Mouse (Mus musculus) heart, embryonic 11.5 days (tissue): ENCODE results near the gene Pde4c. TPM values are rescaled to one million over a fixed set of nuclear protein-coding genes. Genes with fewer than 3 reads are reported as not detected.

Experiments
- ATAC-seq: fragments of 200-750 bp; cut with Nextera tagmentation; replicated peaks from 2 replicates; pipeline ENCODE4 v1.8.0; 2017; ENCODE audit warnings: moderate library complexity; ENCODE audit not compliant: insufficient number of reproducible peaks, low FRiP score, low TSS enrichment
- H3K27ac ChIP-seq: fragments of 300-500 bp; sonication (generic); 2 replicates; pipeline ENCODE4 v1.5.1; 2014; ENCODE audit warnings: mild to moderate bottlenecking, low read depth, low read length
- H3K27me3 ChIP-seq: fragments of 300-500 bp; sonication (generic); 2 replicates; pipeline ENCODE4 v1.6.1; 2014; ENCODE audit warnings: mild to moderate bottlenecking, low read length, mixed read lengths; ENCODE audit not compliant: control insufficient read depth, insufficient read depth
- H3K36me3 ChIP-seq: fragments of 300-500 bp; sonication (generic); 2 replicates; pipeline ENCODE4 v1.6.1; 2014; ENCODE audit warnings: mild to moderate bottlenecking, low read length, moderate library complexity, mixed read lengths; ENCODE audit not compliant: control insufficient read depth, insufficient read depth
- H3K4me1 ChIP-seq: fragments of 300-500 bp; sonication (generic); 2 replicates; pipeline ENCODE4 v1.6.1; 2014; ENCODE audit warnings: low read length; ENCODE audit not compliant: control insufficient read depth, insufficient read depth
- H3K4me2 ChIP-seq: fragments of 300-500 bp; sonication (generic); 2 replicates; pipeline ENCODE4 v1.6.1; 2014; ENCODE audit warnings: mild to moderate bottlenecking, moderate library complexity
- H3K4me3 ChIP-seq: fragments of 300-500 bp; sonication (generic); 2 replicates; pipeline ENCODE4 v1.5.1; 2014; ENCODE audit warnings: low read depth, low read length
- H3K9ac ChIP-seq: fragments of 300-500 bp; sonication (generic); 2 replicates; pipeline ENCODE4 v1.6.1; 2014; ENCODE audit warnings: mild to moderate bottlenecking, low read depth, low read length, moderate library complexity
- H3K9me3 ChIP-seq: fragments of 300-500 bp; sonication (generic); replicated peaks from 2 replicates; pipeline ENCODE4 v1.6.1; 2016; ENCODE audit warnings: low read length; ENCODE audit not compliant: control insufficient read depth
- WGBS: fragments of 180-500 bp; shearing (Covaris S2); extraction: QIAGEN DNeasy Blood & Tissue Kit; methylation state at CpG from one replicate; pipeline ENCODE4 v1.1.7; 2014; ENCODE audit not compliant: insufficient replicate concordance; 5-methylcytosine and 5-hydroxymethylcytosine counted together
- polyA plus RNA-seq: library from polyadenylated mRNA; unstranded; fragments of >200 nt; fragmentation: Nextera tagmentation; extraction: Ambion mirVana; gene quantifications from 2 replicates; pipeline ENCODE4 v1.2.1, GENCODE M21; 2014

Gene Pde4c
- polyA plus RNA-seq, 1 experiment from 2014 or later = not detected

DNA sequence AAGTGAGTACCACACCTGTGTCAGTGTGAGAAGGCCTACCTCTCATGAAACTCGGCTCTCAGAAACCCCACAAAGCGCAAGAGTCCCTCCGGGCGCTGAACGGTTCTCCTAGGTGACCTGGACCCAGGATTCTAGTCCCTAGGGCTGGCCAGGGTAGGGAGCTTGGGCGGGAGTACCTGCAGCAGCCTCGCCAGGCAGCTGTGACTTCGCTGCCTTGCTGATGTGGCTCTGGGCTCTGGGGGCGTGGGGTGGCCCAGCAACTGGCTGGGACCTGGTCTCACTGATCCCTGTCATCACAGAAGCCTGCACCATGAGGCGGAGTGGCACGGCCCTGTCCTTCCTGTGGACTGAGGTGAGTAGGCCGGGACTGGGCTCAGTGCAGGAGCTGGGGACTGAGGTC lies 696 bp downstream of the Pde4c start:
- Histone ChIP-seq H3K4me1 (no peaks in the 10 kb centered on the region), H3K4me2 (no peak overlapping the region), H3K27me3 (peaks cover 34% of the 10 kb centered on the region), H3K9me3 (no peaks in the 10 kb centered on the region), H3K27ac (no peak overlapping the region), H3K36me3 (no peaks in the 10 kb centered on the region), H3K9ac (no peak overlapping the region), H3K4me3 (no peak overlapping the region)
- ATAC-seq = no peak
- 69% methylated on average over 12 of the region's 12 CpGs for WGBS

DNA sequence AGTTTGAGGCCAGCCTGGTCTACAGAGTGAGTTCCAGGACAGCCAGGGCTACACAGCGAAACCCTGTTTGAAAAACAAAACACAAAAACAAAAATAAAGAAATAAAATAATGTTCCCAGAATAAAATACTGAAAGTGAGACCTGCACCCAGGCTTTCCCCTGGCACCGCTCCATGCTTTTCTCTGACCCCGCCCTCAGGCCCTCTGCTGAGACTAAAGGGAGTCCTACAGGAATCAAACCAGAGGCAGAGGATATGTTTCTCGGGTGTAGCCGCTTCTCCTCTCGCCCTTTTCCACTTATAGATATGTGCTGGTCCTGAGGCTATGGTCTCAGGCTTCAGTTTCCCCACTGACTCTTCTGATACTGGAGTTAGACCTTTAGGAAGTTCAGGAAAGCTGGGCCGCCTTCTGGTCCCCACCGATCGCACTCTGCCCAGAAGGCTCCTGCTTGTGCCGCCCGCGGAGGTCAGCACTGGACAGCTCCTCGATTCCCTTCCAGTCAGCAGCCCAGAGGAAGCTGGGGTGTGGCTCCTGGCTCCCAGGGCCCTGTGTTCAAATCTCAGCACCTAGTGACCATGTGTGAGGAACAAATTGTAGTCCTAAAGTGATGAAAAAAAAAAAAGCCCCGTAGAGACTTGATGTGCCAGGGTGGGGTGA lies 2.4 kb downstream of the Pde4c start:
- H3K4me1 ChIP-seq = no peaks in the 10 kb centered on the region
- ATAC-seq = no peak
- 23% methylated on average over 14 of the region's 14 CpGs for WGBS
- no peaks in the 10 kb centered on the region for H3K36me3 ChIP-seq
- H3K9me3 ChIP-seq = no peaks in the 10 kb centered on the region
- no peak overlapping the region for H3K27ac ChIP-seq
- H3K4me2 ChIP-seq = no peak overlapping the region
- H3K9ac ChIP-seq = no peak overlapping the region
- H3K4me3 ChIP-seq = no peak overlapping the region
- peaks cover 49% of the 10 kb centered on the region for H3K27me3 ChIP-seq

DNA sequence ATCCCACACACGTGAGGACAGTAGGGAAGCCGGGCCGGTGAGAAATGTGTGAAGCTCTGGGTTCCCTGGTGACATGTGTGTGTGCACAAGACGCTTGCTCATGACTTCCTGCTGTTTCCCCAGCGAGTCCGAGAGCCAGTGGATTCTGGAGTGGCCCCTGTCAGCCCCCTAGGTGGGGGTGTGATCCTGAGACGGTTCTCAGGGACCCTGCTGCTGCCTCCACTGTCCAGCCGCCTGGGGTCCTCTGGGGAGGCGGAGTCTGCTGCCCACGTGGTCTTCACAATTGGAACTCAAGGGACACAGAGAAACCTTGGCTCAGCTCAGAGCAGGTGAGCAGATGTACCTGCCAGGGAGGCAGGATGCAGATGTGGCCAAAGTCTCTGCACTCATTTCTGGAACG lies 3.2 kb downstream of the Pde4c start:
- WGBS = 46% methylated on average over 11 of the region's 11 CpGs
- no peak overlapping the region for H3K27ac ChIP-seq

DNA sequence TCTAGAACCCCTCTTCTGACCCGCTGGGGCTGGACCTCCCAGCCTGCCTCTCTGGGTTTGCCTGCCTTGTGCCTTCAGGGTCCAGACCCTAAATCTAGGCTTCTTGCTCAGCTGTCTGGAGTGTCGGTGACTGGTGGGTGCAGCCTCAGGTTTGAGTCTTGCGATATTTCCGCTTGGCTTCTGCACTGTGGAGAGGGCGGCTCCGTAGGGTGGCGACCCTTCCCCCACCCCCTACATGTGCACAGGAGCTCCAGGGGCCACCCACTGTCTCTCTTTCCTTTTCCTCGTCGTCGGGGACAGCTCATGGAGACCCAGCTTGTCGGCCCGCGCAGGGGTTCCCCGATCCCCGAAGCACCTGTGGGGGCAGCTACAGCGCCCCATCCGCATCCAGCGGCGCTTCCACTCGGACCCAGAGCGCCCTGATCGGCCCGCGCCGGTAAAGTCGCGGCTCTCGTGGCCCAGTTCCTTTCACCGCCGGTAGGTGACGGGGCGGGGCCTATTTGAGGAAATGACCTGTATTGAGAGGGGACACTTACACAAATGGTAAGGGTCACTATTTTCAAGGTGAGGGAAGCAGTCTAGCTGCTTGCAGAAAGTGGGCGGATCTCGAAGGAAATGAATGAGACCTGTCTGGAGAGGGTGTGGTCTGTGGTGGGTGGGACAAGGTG lies 6.4 kb downstream of the Pde4c start:
- Histone ChIP-seq H3K4me3 (peak overlapping the region; percentile 33), H3K27ac (no peak overlapping the region), H3K4me1 (no peaks in the 10 kb centered on the region), H3K9me3 (no peaks in the 10 kb centered on the region), H3K9ac (0 out of 2 replicates have a peak overlapping the region, but pooled peaks have one; percentile 17), H3K36me3 (no peaks in the 10 kb centered on the region), H3K4me2 (peak overlapping the region; percentile 60), H3K27me3 (peaks cover 69% of the 10 kb centered on the region)
- ATAC-seq = no peak
- 2% methylated on average over 34 of the region's 34 CpGs for WGBS

More for the DNA sequence above, 3.2 kb downstream of the Pde4c start:
- Histone ChIP-seq H3K4me1 (no peaks in the 10 kb centered on the region), H3K9ac (no peak overlapping the region), H3K36me3 (no peaks in the 10 kb centered on the region), H3K27me3 (peaks cover 55% of the 10 kb centered on the region), H3K4me2 (no peak overlapping the region), H3K4me3 (no peak overlapping the region), H3K9me3 (no peaks in the 10 kb centered on the region)
- no peak for ATAC-seq

DNA sequence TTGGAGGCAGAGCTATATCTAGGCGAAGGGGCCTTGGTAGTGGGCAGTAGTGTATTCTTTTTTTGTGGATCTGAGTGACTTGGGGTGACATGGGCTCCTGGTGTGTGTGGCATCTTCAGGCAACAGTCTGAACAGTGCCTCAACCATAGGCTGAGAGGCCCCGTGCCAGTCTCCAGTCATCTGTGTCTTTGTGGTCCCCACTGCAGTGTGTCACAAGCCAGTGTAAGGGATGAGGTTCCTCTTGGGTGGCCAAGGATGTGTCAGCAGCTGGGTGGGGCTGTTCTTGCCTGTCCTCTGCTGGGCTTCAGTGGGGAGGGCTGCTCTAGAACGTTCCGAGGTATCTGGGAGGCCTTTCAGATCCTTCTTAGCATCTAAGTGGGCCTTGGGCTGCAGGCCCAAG lies 7.4 kb downstream of the Pde4c start:
- no peaks in the 10 kb centered on the region for H3K9me3 ChIP-seq
- no peak for ATAC-seq
- H3K4me1 ChIP-seq = no peaks in the 10 kb centered on the region
- no peak overlapping the region for H3K4me3 ChIP-seq
- H3K27me3 ChIP-seq = peaks cover 69% of the 10 kb centered on the region
- H3K4me2 ChIP-seq = no peak overlapping the region
- WGBS = 83% methylated on average over 4 of the region's 4 CpGs
- H3K9ac ChIP-seq = no peak overlapping the region
- no peak overlapping the region for H3K27ac ChIP-seq
- H3K36me3 ChIP-seq = no peaks in the 10 kb centered on the region

DNA sequence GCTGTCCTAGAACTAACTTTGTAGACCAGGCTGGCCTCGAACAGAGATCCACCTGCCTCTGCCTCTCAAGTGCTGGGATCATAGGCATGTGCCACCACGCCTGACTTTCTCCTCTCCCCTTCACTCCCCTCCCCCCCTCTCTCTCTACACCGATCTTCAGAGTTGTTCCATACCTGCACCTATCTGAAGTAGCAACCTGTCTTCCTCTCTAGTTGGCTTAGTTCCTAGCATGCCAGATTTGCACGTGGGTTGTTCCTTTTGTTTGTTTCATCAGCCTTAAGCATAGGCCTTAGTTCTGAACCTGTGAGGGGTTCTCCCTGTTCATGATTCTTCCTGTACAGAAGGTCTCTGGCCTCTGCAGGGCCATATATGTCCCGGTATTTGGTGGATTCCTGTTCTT lies 14.2 kb downstream of the Pde4c start:
- Histone ChIP-seq H3K27ac (no peak overlapping the region), H3K4me2 (no peak overlapping the region), H3K36me3 (no peaks in the 10 kb centered on the region), H3K27me3 (peaks cover 24% of the 10 kb centered on the region), H3K4me1 (peaks cover 15% of the 10 kb centered on the region), H3K9ac (no peak overlapping the region), H3K4me3 (no peak overlapping the region), H3K9me3 (no peaks in the 10 kb centered on the region)
- ATAC-seq = no peak
- 65% methylated on average over 5 of the region's 5 CpGs for WGBS

DNA sequence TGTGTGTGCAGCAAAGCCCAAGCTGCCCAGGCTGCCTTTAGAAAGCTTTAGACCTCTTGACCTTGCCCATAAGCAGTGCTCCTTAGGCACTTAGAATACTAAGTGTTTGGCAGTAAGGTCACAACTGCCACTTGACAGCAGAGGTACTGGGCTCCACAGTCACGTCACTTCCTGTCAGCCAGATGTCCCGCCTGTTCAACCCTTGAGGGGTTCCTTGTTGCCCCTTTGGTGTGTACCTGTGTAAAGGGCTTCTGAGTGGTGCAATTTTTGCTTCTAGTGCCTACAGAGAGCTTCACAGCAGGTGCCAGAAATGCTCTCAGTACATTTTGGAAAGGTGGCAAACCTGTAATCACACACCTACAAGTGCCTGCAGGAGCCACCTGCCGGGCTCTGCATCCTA lies 14.7 kb downstream of the Pde4c start:
- no peak for ATAC-seq
- no peak overlapping the region for H3K4me3 ChIP-seq
- H3K9me3 ChIP-seq = no peaks in the 10 kb centered on the region
- peaks cover 20% of the 10 kb centered on the region for H3K4me1 ChIP-seq
- WGBS = 51% methylated on average over 3 of the region's 3 CpGs
- no peak overlapping the region for H3K27ac ChIP-seq
- H3K4me2 ChIP-seq = no peak overlapping the region
- H3K9ac ChIP-seq = no peak overlapping the region
- H3K27me3 ChIP-seq = peaks cover 24% of the 10 kb centered on the region
- H3K36me3 ChIP-seq = no peaks in the 10 kb centered on the region

DNA sequence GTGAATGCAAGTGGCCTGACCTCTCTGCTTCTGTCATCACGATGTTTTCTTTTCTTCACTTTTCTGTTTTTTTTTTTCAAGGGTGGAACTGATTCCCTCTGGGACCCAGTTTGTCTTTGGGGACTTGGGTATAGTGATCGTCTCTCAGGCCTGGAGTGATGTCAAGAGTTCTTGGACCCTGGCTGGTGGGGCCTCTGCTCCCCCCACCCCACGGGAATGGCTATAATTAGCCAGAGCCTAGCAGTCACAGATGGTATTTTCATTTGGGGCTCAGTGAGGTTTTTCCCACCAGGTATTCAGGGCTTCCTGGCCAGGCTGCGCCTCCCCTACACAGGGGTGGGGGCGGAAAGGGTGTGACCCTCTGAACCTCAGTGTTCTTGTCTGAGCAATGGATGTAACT lies 18.1 kb downstream of the Pde4c start:
- H3K9me3 ChIP-seq = no peaks in the 10 kb centered on the region
- no peak overlapping the region for H3K27ac ChIP-seq
- H3K9ac ChIP-seq = no peak overlapping the region
- ATAC-seq = no peak
- WGBS = 45% methylated on average over 5 of the region's 5 CpGs
- H3K4me2 ChIP-seq = no peak overlapping the region
- H3K4me1 ChIP-seq = peaks cover 25% of the 10 kb centered on the region
- peaks cover 54% of the 10 kb centered on the region for H3K27me3 ChIP-seq
- H3K4me3 ChIP-seq = no peak overlapping the region
- H3K36me3 ChIP-seq = no peaks in the 10 kb centered on the region

DNA sequence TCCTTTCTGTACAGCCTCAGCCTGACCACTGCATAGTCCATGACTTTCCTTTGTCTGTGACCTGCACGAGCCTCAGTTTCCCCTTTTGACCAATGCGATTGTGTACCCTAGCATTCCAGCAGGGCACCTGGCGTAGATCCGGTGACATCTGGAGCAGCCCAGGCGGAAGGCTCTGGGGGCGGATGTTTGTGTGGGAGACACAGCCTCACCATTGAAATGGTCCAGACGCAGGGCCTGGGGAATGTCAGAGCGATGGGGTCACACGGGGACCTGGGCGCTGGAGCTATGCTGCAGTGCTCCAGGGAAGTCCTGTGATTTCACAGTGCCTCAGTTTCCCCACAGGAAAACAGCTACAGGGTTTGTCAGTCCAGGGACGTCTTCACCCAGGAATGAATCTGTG lies 18.7 kb downstream of the Pde4c start:
- no peaks in the 10 kb centered on the region for H3K36me3 ChIP-seq
- no peaks in the 10 kb centered on the region for H3K9me3 ChIP-seq
- 28% methylated on average over 11 of the region's 11 CpGs for WGBS
- no peak overlapping the region for H3K4me3 ChIP-seq
- H3K4me1 ChIP-seq = peaks cover 25% of the 10 kb centered on the region
- no peak; the same call in 1 of the 2 replicates for ATAC-seq
- peaks cover 57% of the 10 kb centered on the region for H3K27me3 ChIP-seq
- no peak overlapping the region for H3K4me2 ChIP-seq
- no peak overlapping the region for H3K9ac ChIP-seq
- H3K27ac ChIP-seq = no peak overlapping the region
